Mouse (Mus musculus): Measurements from ENCODE around the gene Samsn1. TPM values are rescaled to one million over a fixed set of nuclear protein-coding genes. Genes with fewer than 3 reads are reported as not detected.

Gene Samsn1
- polyA plus RNA-seq, 1 experiment from 2014 or later, result 0.81 TPM

DNA sequence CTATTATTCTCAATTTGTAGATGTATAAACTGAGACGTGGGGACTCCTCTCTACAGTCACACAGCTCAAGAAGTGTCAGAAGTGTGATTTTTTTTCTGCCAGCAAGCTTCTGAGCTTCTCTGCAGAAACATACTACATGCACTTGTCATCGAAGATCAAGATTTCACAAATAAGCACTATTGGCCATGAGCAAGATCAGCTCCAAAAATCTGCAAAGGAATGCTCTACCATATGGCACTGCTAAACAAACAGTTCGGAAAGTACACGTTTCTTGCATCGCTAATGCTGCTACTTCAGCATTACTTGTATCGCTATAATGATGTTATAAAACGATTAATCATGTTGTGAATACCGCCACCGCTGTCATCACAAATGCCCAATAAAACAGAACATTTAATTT lies 22.0 kb downstream of the Samsn1 start:
- no peak for ATAC-seq (ENCODE audit: low FRiP score, low TSS enrichment)
- Histone ChIP-seq H3K4me2 (replicated peaks; ENCODE audit: low read depth) (no peak overlapping the region), H3K27me3 (ENCODE audit: control insufficient read depth, insufficient read depth, low read length) (no peaks in the 10 kb centered on the region), H3K4me1 (replicated peaks; ENCODE audit: control insufficient read depth, insufficient read depth) (no peaks in the 10 kb centered on the region), H3K9me3 (ENCODE audit: control insufficient read depth, low read length) (no peaks in the 10 kb centered on the region), H3K9ac (ENCODE audit: low read length) (no peak overlapping the region), H3K4me3 (ENCODE audit: low read depth, low read length) (no peak overlapping the region), H3K36me3 (ENCODE audit: control insufficient read depth, insufficient read depth, low read length) (no peaks in the 10 kb centered on the region), H3K27ac (replicated peaks) (no peak overlapping the region)
- TF ChIP-seq EP300 (optimal IDR thresholded peaks at IDR 0.05) (no peak), CTCF (IDR thresholded peaks at IDR 0.05; ENCODE audit: low read depth) (no peak)
- DNase-seq (ENCODE audit: low spot score), result no peak
- 71% methylated on average over 9 of the region's 9 CpGs for WGBS

DNA sequence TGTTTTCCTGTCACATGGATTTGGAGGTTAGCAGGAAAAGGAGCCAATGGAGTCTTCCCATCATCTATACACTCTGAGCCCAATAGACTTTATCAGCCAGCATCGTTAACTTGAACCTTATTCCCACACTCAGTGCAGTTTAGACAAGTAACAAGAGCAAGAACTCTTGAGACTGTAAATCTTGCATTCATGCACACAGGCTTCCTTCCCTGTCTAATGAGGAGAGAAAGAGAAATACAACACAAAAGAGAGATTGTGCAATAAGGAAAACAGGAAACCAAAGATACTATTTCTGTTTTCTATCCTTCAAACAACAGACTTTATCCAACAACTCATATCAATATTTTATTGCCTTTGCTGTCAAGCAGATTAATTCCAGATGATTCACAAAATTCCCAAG lies 31.9 kb downstream of the Samsn1 start:
- no peaks in the 10 kb centered on the region for H3K36me3 ChIP-seq (ENCODE audit: control insufficient read depth, insufficient read depth, low read length)
- no peak overlapping the region for H3K27ac ChIP-seq (replicated peaks)
- no peaks in the 10 kb centered on the region for H3K27me3 ChIP-seq (ENCODE audit: control insufficient read depth, insufficient read depth, low read length)
- H3K4me2 ChIP-seq (replicated peaks; ENCODE audit: low read depth), result no peak overlapping the region
- WGBS, result 66% methylated on average over 1 of the region's 1 CpGs
- H3K9ac ChIP-seq (ENCODE audit: low read length), result no peak overlapping the region
- TF ChIP-seq EP300 (optimal IDR thresholded peaks at IDR 0.05) (no peak), CTCF (IDR thresholded peaks at IDR 0.05; ENCODE audit: low read depth) (no peak)
- H3K4me1 ChIP-seq (replicated peaks; ENCODE audit: control insufficient read depth, insufficient read depth), result no peaks in the 10 kb centered on the region
- H3K4me3 ChIP-seq (ENCODE audit: low read depth, low read length), result no peak overlapping the region
- no peaks in the 10 kb centered on the region for H3K9me3 ChIP-seq (ENCODE audit: control insufficient read depth, low read length)
- ATAC-seq (ENCODE audit: low FRiP score, low TSS enrichment), result no peak
- no peak for DNase-seq (ENCODE audit: low spot score)

GRCm38 (mm10) chr16:75983831-75984230 lies 38.2 kb downstream of the Samsn1 start:
- TF ChIP-seq EP300 (optimal IDR thresholded peaks at IDR 0.05) (no peak), CTCF (IDR thresholded peaks at IDR 0.05; ENCODE audit: low read depth) (no peak)
- no peak for ATAC-seq (ENCODE audit: low FRiP score, low TSS enrichment)
- Histone ChIP-seq H3K27ac (replicated peaks) (no peak overlapping the region), H3K9me3 (ENCODE audit: control insufficient read depth, low read length) (no peaks in the 10 kb centered on the region), H3K4me1 (replicated peaks; ENCODE audit: control insufficient read depth, insufficient read depth) (no peaks in the 10 kb centered on the region), H3K4me3 (ENCODE audit: low read depth, low read length) (no peak overlapping the region), H3K36me3 (ENCODE audit: control insufficient read depth, insufficient read depth, low read length) (no peaks in the 10 kb centered on the region), H3K27me3 (ENCODE audit: control insufficient read depth, insufficient read depth, low read length) (no peaks in the 10 kb centered on the region), H3K4me2 (replicated peaks; ENCODE audit: low read depth) (no peak overlapping the region), H3K9ac (ENCODE audit: low read length) (no peak overlapping the region)
- DNase-seq (ENCODE audit: low spot score), result no peak
- WGBS, result 78% methylated on average over 1 of the region's 1 CpGs

DNA sequence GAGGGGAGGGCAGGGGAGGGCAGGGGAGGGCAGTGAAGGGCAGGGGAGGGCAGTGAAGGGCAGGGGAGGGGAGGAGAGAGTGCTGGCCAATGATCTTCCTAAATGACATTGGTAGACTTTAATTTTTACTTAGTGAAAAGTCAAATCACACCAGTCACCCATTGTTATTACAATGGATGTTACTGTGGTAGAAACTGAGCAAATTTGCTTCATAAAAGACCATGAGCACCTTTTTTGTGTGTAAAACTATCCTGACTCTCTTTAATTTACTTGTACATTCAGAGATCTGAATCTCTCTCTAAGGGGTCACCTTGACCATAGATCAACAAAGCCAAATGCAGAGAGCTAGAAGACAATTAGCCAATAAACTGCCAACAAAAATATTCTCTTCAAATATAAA lies 42.7 kb downstream of the Samsn1 start:
- TF ChIP-seq CTCF (IDR thresholded peaks at IDR 0.05; ENCODE audit: low read depth) (no peak), EP300 (optimal IDR thresholded peaks at IDR 0.05) (no peak)
- H3K36me3 ChIP-seq (ENCODE audit: control insufficient read depth, insufficient read depth, low read length), result no peaks in the 10 kb centered on the region
- no peak overlapping the region for H3K27ac ChIP-seq (replicated peaks)
- H3K9ac ChIP-seq (ENCODE audit: low read length), result no peak overlapping the region
- no peaks in the 10 kb centered on the region for H3K9me3 ChIP-seq (ENCODE audit: control insufficient read depth, low read length)
- H3K4me3 ChIP-seq (ENCODE audit: low read depth, low read length), result no peak overlapping the region
- no peaks in the 10 kb centered on the region for H3K4me1 ChIP-seq (replicated peaks; ENCODE audit: control insufficient read depth, insufficient read depth)
- H3K27me3 ChIP-seq (ENCODE audit: control insufficient read depth, insufficient read depth, low read length), result no peaks in the 10 kb centered on the region
- ATAC-seq (ENCODE audit: low FRiP score, low TSS enrichment) (no peak), DNase-seq (ENCODE audit: low spot score) (no peak)
- H3K4me2 ChIP-seq (replicated peaks; ENCODE audit: low read depth), result no peak overlapping the region

DNA sequence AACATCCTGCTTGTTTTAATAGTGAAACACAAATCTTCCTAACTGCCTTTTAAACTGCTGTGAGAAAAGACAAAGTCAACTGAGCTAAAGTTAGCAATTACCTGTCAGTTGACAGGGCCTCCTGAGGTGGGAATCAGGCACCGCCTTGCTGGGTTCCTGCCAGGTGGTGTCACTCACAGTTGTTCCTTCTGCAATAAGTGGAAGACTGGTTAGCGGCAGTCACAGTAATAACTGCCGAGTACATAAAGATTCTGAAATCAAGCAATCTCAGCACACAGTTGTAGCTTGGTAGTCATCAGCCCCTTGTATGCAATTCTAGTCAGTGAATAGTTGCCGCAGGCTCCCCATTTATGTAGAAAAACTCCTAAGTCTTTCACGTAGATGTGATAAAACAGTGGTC lies 44.3 kb downstream of the Samsn1 start:
- H3K4me1 ChIP-seq (replicated peaks; ENCODE audit: control insufficient read depth, insufficient read depth), result no peaks in the 10 kb centered on the region
- DNase-seq (ENCODE audit: low spot score) (no peak), ATAC-seq (ENCODE audit: low FRiP score, low TSS enrichment) (no peak)
- no peak overlapping the region for H3K4me3 ChIP-seq (ENCODE audit: low read depth, low read length)
- no peak overlapping the region for H3K4me2 ChIP-seq (replicated peaks; ENCODE audit: low read depth)
- no peak for TF ChIP-seq EP300 (optimal IDR thresholded peaks at IDR 0.05)
- TF ChIP-seq CTCF (IDR thresholded peaks at IDR 0.05; ENCODE audit: low read depth), result no peak
- WGBS, result 84% methylated on average over 5 of the region's 5 CpGs
- no peak overlapping the region for H3K9ac ChIP-seq (ENCODE audit: low read length)
- H3K9me3 ChIP-seq (ENCODE audit: control insufficient read depth, low read length), result no peaks in the 10 kb centered on the region
- no peaks in the 10 kb centered on the region for H3K27me3 ChIP-seq (ENCODE audit: control insufficient read depth, insufficient read depth, low read length)
- H3K27ac ChIP-seq (replicated peaks), result no peak overlapping the region
- no peaks in the 10 kb centered on the region for H3K36me3 ChIP-seq (ENCODE audit: control insufficient read depth, insufficient read depth, low read length)

DNA sequence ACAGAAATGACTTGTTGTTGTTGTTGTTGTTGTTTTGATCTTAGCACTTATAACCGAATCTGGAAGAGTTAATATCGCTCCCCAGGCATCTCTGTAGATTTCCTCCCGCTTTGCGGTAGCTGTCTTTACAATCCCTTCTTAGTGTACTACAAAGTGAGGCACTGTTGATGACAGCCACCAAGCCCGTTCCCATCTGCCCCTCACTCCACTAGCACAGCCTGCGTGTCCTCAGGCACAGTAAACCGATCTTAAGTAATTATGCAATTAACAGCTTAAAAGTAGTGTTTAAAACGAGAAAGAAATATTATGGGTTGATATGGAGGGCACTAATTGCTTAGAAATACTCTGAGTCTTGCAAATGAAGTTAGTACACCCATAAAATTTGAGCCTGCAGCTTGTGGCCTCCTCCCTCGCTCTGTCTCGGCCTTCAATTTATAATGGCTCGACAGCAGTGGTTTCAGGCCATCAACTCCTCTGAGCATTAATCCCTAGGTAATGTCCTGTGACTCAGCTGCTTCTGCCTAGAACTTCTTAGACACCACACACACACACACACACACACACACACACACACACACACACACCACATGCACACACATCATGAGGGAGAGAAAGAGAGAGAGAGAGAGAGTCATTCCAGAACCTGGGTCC lies 46.3 kb downstream of the Samsn1 start:
- H3K27ac ChIP-seq (replicated peaks), result no peak overlapping the region
- DNase-seq (ENCODE audit: low spot score) (no peak), ATAC-seq (ENCODE audit: low FRiP score, low TSS enrichment) (no peak)
- TF ChIP-seq CTCF (IDR thresholded peaks at IDR 0.05; ENCODE audit: low read depth), result no peak
- no peak for TF ChIP-seq EP300 (optimal IDR thresholded peaks at IDR 0.05)
- H3K4me3 ChIP-seq (ENCODE audit: low read depth, low read length), result no peak overlapping the region
- H3K36me3 ChIP-seq (ENCODE audit: control insufficient read depth, insufficient read depth, low read length), result no peaks in the 10 kb centered on the region
- no peaks in the 10 kb centered on the region for H3K4me1 ChIP-seq (replicated peaks; ENCODE audit: control insufficient read depth, insufficient read depth)
- H3K9ac ChIP-seq (ENCODE audit: low read length), result no peak overlapping the region
- no peaks in the 10 kb centered on the region for H3K27me3 ChIP-seq (ENCODE audit: control insufficient read depth, insufficient read depth, low read length)
- no peaks in the 10 kb centered on the region for H3K9me3 ChIP-seq (ENCODE audit: control insufficient read depth, low read length)
- WGBS, result 81% methylated on average over 11 of the region's 11 CpGs
- no peak overlapping the region for H3K4me2 ChIP-seq (replicated peaks; ENCODE audit: low read depth)
